15 mouse cellular contexts compared by ENCODE assay signal in genomic region chr4:124607166-124607565, GRCm38 (mm10). TPM values are rescaled to one million over a fixed set of nuclear protein-coding genes. Genes with fewer than 3 reads are reported as not detected.
A peak's percentile ranks its signal among the peaks of the same experiment; 100 is the strongest.
DNase-seq lines count a peak whose midpoint lies in the region; ATAC-seq and TF ChIP-seq lines count a peak whose summit lies in the region.
"Had no signal": no experiment of that assay in that cellular context is flagged by ENCODE, and none has a peak within 500 bp of the region (broad histone marks: within the 10 kb centered on the region; RNA-seq: fewer than 3 reads in every experiment).

No protein-coding gene starts in this region.

- no peaks in the 10 kb centered on the region for H3K9me3 ChIP-seq in G1E (replicated peaks)
- H3K9me3 ChIP-seq: hindbrain, embryonic 10.5 days had no signal

- DNase-seq in frontal cortex, postnatal 25 days (ENCODE audit: low spot score in 2 of 2), result no peak
- DNase-seq in G1E (ENCODE audit: low spot score), result no peak
- DNase-seq in cerebellum, adult 9-10 months, result peak; percentile 5
- peak; percentile 25 to 63 for DNase-seq in left cerebral cortex, postnatal 36 days (ENCODE audit: low spot score in 2 of 2)
- DNase-seq in thymus, postnatal 0 days (ENCODE audit: low spot score), result no peak
- DNase-seq in kidney, postnatal 10 days, result no peak
- no peak for DNase-seq in kidney, adult 9 months
- DNase-seq: midbrain, embryonic 14.5 days had no signal

- peaks cover 64% of the 10 kb centered on the region for H3K4me1 ChIP-seq in G1E (ENCODE audit: insufficient read depth, low read depth, low read length)

- no peak for TF ChIP-seq CTCF in G1E (IDR thresholded peaks at IDR 0.05; ENCODE audit: low read depth, low read length)

- intact Hi-C loops in left cerebral cortex, postnatal 36 days (cut with DNase I), result no loop called here

- ATAC-seq in frontal cortex, adult (ENCODE audit: low TSS enrichment), result peak; percentile 92
- no peak for ATAC-seq in G1E (ENCODE audit: extremely low read depth, insufficient number of reproducible peaks, low FRiP score, poor library complexity, severe bottlenecking)
- ATAC-seq: CD4-positive, CD25-positive, alpha-beta regulatory T cell, adult 4 months had no signal

- no peaks in the 10 kb centered on the region for H3K36me3 ChIP-seq in G1E (replicated peaks)
- H3K36me3 ChIP-seq: hindbrain, embryonic 10.5 days had no signal

- H3K27me3 ChIP-seq in G1E (ENCODE audit: insufficient read depth, low read length), result peaks cover 11% of the 10 kb centered on the region

- peak overlapping the region; percentile 47; the same call in 1 of the 2 replicates for H3K4me3 ChIP-seq in G1E (ENCODE audit: low read depth, low read length)
- H3K4me3 ChIP-seq: hindbrain, embryonic 10.5 days had no signal

RNA-seq across cellular contexts. Expression of gene 3100002H09Rik, which starts 3.4 kb away (rescaled TPM):
- not detected in 2 replicates for total RNA-seq in G1E (2014; fragmentation: Nextera tagmentation)
- total RNA-seq in G1E (2017), result 0.27 TPM in 1 of 2 replicates, not detected in the other
- not detected in 2 replicates for polyA plus RNA-seq in G1E (2012)
- total RNA-seq in left cerebral cortex, postnatal 36 days (2021), result under 1 TPM in 1 of 2 experiments, not detected in 1; 0.79 TPM
- polyA plus RNA-seq in thymus, postnatal 0 days (2015; fragmentation: Nextera tagmentation; extraction: Ambion mirVana), result not detected in 2 replicates
- total RNA-seq: gastrocnemius, postnatal 4 days; liver, adult 2 months had no signal
- polyA plus RNA-seq: CD4-positive, CD25-positive, alpha-beta regulatory T cell, adult 4 months; hindbrain, embryonic 10.5 days; kidney, postnatal 0 days; liver, adult 2 months; testis, adult 2 months had no signal

RNA-seq across cellular contexts. Expression of gene Pou3f1, which starts 49.4 kb away (rescaled TPM):
- total RNA-seq in G1E (2014; fragmentation: Nextera tagmentation), result not detected in 2 replicates
- total RNA-seq in G1E (2017), result 0.05 TPM in 1 of 2 replicates, not detected in the other
- not detected in 2 replicates for polyA plus RNA-seq in G1E (2012)
- 10 to 100 TPM; 14.8 to 21.6 TPM for total RNA-seq in left cerebral cortex, postnatal 36 days (2021)
- 0.12 and 0.18 TPM in 2 replicates for polyA plus RNA-seq in thymus, postnatal 0 days (2015; fragmentation: Nextera tagmentation; extraction: Ambion mirVana)
- total RNA-seq: liver, adult 2 months had no signal
- polyA plus RNA-seq: CD4-positive, CD25-positive, alpha-beta regulatory T cell, adult 4 months; liver, adult 2 months had no signal

Comparison
In these comparisons a context has a peak if more than half of its experiments do, and no peak if none do; other contexts are left out.
1. DNase-seq: peak in cerebellum, adult 9-10 months (single experiment) and left cerebral cortex, postnatal 36 days (2 of 2); none in frontal cortex, postnatal 25 days (0 of 2), G1E (single experiment), thymus, postnatal 0 days (single experiment), kidney, postnatal 10 days (single experiment) and kidney, adult 9 months (single experiment).
2. RNA of gene Pou3f1, which starts 49.4 kb away (total RNA-seq): 14.8 to 21.6 TPM in left cerebral cortex, postnatal 36 days; 0.05 TPM in G1E; every median in the first group is over 10 times any median in the second.